Mouse (Mus musculus) B cell, adult (primary cell): ENCODE data around the gene Glb1l. TPM values are rescaled to one million over a fixed set of nuclear protein-coding genes. Genes with fewer than 3 reads are reported as not detected.

ENCODE experiments used
- total RNA-seq: library from RNA; stranded (reverse); gene quantifications from 4 replicates; pipeline ENCODE4 v1.2.4, GENCODE M21; 2023; ENCODE audit not compliant: inconsistent age

Glb1l gene
- 12.0 to 21.7 TPM (median 14.2 TPM) in 4 replicates for total RNA-seq

GRCm38 (mm10) chr1:75210136-75211087, at the start of gene Glb1l, which contains the start of gene Stk16:
TSS of gene Glb1l (minus strand) at chr1:75210813.
TSS of gene Stk16 (plus strand) at chr1:75210838.

DNA sequence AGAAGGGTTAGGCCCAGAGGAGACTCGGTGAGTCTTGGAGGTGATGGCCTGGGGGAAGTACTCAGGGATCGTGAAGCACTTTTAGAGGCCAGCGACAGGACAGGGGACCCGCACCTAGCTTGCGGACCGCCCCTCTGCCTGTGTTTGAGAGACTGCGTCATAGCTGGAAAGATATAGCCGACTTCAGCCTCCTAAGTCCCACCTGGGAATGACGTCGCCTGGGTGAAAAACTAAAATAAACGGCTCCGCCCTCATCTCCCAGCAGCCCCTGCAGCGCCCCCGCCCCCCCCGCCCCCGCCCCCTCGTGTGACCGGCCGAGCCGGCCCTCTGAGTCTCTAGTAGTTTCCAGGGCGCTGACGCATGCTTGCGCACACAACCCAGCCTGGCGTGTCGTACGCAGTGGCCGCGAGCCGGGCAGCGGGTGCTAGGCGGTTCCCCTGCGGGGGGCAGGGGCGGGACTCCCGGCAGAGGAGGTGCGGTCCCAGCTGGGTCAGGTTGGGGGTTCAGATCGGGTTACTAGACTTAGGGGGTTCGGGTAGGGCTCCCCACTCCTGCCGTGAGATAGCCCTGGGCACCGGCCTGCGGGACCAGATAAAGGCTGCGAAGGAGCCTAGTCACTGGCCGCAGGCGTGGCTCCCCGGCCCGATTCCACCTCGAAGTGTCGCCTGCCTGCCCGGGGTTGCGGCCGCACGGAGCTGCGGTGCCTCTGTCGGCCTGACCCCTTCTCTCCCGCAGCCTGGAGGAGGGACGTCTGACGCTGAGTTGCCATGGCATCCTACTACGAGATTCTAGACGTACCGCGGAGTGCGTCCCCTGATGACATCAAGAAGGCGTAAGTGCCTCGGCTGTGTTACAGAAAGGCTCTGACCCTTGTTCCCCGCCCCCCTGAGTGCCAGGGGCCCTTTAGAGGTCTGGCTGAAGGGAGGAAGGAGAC, 25.8 kb upstream of the Glb1l start, which contains the start of gene Dnajb2:
Gene Dnajb2, plus strand, starts transcription at position 290 of the 934 bp plus-strand sequence.

DNA sequence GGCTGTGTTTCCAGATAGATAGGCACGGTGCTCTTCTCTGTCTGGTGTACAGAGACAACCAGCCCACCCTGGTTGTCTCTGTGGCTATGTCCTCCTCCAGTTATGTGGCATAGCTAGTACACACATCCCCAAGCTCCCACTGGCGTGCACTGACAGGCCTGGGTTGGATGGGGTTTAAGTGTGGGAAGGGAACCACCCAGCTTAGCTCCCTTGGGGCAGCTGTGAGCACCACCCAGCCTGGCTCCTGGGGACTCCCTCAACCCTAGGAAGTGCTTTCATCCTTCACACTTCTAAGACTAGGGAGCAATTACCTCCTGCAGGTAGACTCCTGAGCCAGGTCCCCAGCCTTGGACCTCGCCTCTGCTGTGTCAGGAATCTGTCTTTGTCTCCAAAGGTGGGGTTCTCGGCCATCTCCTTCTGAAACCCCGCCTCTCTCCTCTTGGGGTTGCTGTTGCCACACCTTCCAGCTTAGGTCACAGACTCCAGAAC, 21.1 kb upstream of the Glb1l start, which contains the start of gene A630095N17Rik:
Gene A630095N17Rik, minus strand, starts transcription at position 439 of the 489 bp plus-strand sequence.

DNA sequence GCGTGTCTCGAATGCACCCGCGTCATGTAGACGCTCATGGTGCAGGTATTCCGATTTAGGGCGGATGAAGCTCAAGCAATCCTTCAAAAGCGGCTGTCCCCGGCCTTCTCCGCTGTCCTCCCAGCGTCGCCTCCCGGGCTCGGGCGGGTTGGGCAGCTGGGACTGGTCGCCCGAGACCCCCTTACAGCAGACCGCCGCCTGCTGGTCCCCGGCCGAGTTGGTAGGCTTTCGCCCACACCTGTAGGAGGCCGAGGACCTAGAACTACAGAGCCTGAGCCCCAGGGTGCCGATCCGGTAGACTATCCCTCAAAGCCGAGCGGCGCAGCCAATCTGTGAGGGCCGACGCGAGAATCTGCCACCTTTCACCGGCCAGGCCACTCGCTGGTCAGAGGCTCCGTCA, 8.9 kb upstream of the Glb1l start, which contains the start of gene Tuba4a:
Gene Tuba4a, minus strand, starts transcription at position 335 of the 400 bp plus-strand sequence.

GRCm38 (mm10) chr1:75191622-75192402, 18.8 kb downstream of the Glb1l start, which contains the start of the genes Ankzf1 and Atg9a:
TSS of gene Ankzf1 (plus strand) at chr1:75192151.
TSS of gene Atg9a (minus strand) at chr1:75192196.

GRCm38 (mm10) chr1:75180105-75180590, 30.5 kb downstream of the Glb1l start, which contains the start of gene Abcb6:
TSS of gene Abcb6 (minus strand) at chr1:75180392.

DNA sequence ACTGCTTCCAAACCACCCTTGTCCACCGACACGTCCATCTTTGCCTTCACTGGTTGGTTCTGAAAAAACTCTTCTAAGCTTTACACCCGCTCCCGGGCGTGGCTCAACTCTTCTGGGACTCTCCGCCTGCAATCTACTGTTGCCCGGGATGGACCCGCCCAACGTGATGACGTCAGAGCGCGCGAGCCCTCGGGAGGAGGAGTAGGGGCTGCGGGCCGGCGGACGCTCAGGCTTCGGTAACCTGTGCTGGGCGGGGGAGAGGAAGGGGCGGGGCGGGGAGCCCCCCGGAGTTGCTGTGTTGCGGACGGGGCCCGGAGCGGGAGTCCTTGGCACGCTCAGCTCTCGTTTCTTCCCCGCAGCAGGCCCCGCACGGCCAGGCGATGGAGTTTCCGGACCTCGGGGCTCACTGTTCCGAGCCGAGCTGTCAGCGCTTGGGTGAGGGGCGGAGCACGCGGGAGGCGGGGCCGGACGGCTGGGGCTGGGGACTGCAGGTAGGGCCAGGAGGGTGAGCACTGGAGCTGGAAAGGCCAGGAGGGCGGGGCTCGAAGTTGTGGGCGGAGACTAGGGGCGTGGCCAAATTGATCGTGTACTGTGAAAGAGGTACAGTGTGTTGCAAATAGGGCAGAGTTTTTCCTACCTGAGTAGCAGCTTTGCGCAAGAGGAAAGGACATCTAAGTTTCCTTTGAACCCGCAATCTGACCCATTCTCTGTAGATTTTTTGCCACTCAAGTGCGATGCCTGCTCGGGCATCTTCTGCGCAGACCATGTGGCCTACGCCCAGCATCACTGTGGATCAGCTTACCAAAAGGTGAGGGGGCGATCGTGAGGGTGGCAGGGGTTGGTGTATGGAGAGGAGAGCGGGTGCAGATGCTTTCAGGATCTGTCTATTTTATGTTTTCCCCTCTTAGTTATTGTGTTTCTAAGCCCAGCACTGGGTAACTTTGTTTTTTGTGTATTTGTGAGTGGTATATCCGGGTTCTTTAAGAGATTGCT, 41.8 kb downstream of the Glb1l start, which contains the start of gene Zfand2b:
Gene Zfand2b, plus strand, starts transcription at position 175 of the 993 bp plus-strand sequence.

Other genes starting within 250 kb of the Glb1l start
- 3.5 to 6.7 TPM (median 5.0 TPM) in 4 replicates for gene Nhej1, start 85.6 kb downstream of the Glb1l start, total RNA-seq
- 0.93 to 1.8 TPM (median 1.3 TPM) in 4 replicates for gene Slc23a3, start 76.9 kb downstream of the Glb1l start, total RNA-seq
- gene Cnppd1, start 68.1 kb downstream of the Glb1l start, total RNA-seq: 107 to 119 TPM (median 112 TPM) in 4 replicates
- gene Retreg2, start 68.0 kb downstream of the Glb1l start, total RNA-seq: 60.5 to 80.1 TPM (median 70.4 TPM) in 4 replicates
- gene Zfand2b, start 42.2 kb downstream of the Glb1l start, total RNA-seq: 39.0 to 44.9 TPM (median 43.5 TPM) in 4 replicates
- 3.7 to 5.5 TPM (median 4.0 TPM) in 4 replicates for gene Abcb6, start 30.4 kb downstream of the Glb1l start, total RNA-seq
- gene Ankzf1, start 18.7 kb downstream of the Glb1l start, total RNA-seq: 30.4 to 36.3 TPM (median 33.0 TPM) in 4 replicates
- 26.6 to 34.5 TPM (median 28.6 TPM) in 4 replicates for gene Atg9a, start 18.6 kb downstream of the Glb1l start, total RNA-seq
- 89.4 to 98.9 TPM (median 93.2 TPM) in 4 replicates for gene Stk16, start within 50 bp of the Glb1l start, total RNA-seq
- 197 to 212 TPM (median 207 TPM) in 4 replicates for gene Tuba4a, start 9.1 kb upstream of the Glb1l start, total RNA-seq
- gene A630095N17Rik, start 21.3 kb upstream of the Glb1l start, total RNA-seq: 1.3 TPM in 1 of 4 replicates, not detected in the others
- 80.0 to 93.8 TPM (median 88.3 TPM) in 4 replicates for gene Dnajb2, start 25.6 kb upstream of the Glb1l start, total RNA-seq
- 0.19 TPM in 1 of 4 replicates, not detected in the others for gene Ptprn, start 53.7 kb upstream of the Glb1l start, total RNA-seq
- not detected in 4 replicates for gene Resp18, start 67.6 kb upstream of the Glb1l start, total RNA-seq
- gene Dnpep, start 107.2 kb upstream of the Glb1l start, total RNA-seq: 44.7 to 64.5 TPM (median 48.8 TPM) in 4 replicates
- gene Des, start 149.5 kb upstream of the Glb1l start, total RNA-seq: 0.21 to 0.70 TPM in 2 of 4 replicates, not detected in the others
- gene Speg, start 164.5 kb upstream of the Glb1l start, total RNA-seq: not detected in 4 replicates
- 55.8 to 68.5 TPM (median 60.3 TPM) in 4 replicates for gene Gmppa, start 225.1 kb upstream of the Glb1l start, total RNA-seq
- gene Asic4, start 239.6 kb upstream of the Glb1l start, total RNA-seq: not detected in 4 replicates